Mouse (Mus musculus): ENCODE data around the gene Cln6. TPM values are rescaled to one million over a fixed set of nuclear protein-coding genes. Genes with fewer than 3 reads are reported as not detected.

The Cln6 gene
- total RNA-seq, 2 experiments from 2014 or later: 12.6 to 14.3 TPM

GRCm38 (mm10) chr9:62877825-62878224 is 39.2 kb downstream of the Cln6 start:
- no peak for DNase-seq (ENCODE audit: low spot score in 2 of 2)

- no peak for DNase-seq (ENCODE audit: low spot score in 2 of 2)
Observed at GRCm38 (mm10) chr9:62881871-62882270, 43.3 kb downstream of the Cln6 start.

- peak in 1 of 2 experiments; percentile 23 for DNase-seq (ENCODE audit: low spot score in 2 of 2)
Observed at GRCm38 (mm10) chr9:62894486-62894885, 55.9 kb downstream of the Cln6 start.

Other genes starting within 250 kb of the Cln6 start
- 1 to 10 TPM; 1.6 to 2.2 TPM for gene Itga11, start 161.0 kb upstream of the Cln6 start, total RNA-seq (2021)
- gene Fem1b, start 26.9 kb upstream of the Cln6 start, total RNA-seq (2021): 10 to 100 TPM; 35.7 to 39.4 TPM
- 1 to 10 TPM; 7.7 to 9.2 TPM for gene Calml4, start 19.3 kb downstream of the Cln6 start, total RNA-seq (2021)
- 10 to 100 TPM; 36.0 to 36.2 TPM for gene Pias1, start 149.1 kb downstream of the Cln6 start, total RNA-seq (2021)